Mouse (Mus musculus): ENCODE measurements around the gene Dtnb. TPM values are rescaled to one million over a fixed set of nuclear protein-coding genes. Genes with fewer than 3 reads are reported as not detected.

Dtnb gene
- polyA plus RNA-seq, 1 experiment from 2014 or later: 17.3 TPM

DNA sequence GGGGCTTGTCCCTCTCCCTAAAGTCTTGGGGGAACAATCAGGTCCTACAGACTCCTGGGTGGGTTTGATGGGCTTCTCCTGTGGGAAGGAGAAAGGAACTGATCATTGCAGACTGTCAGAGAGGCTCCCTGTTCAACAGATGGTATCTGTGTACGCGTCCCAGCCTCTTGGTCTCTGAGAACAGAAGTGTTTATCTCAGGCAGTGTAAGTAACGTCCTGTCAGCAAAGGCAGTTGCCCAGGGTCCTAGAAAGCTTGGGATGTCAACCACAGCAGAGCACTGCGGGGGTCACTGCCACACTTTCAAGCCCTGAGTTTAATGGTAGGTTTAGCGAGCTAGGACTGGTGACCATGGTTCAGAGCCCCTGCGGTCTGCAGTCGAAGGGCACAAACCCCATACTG is 161.1 kb downstream of the Dtnb start:
- Histone ChIP-seq H3K27ac (ENCODE audit: low read length) (no peak overlapping the region), H3K27me3 (replicated peaks; ENCODE audit: control insufficient read depth, insufficient read depth, low read length) (no peaks in the 10 kb centered on the region), H3K36me3 (ENCODE audit: control insufficient read depth, insufficient read depth, low read length) (no peaks in the 10 kb centered on the region), H3K4me1 (ENCODE audit: control insufficient read depth, insufficient read depth, low read length) (no peaks in the 10 kb centered on the region), H3K4me3 (ENCODE audit: low read length) (no peak overlapping the region), H3K9me3 (ENCODE audit: control insufficient read depth, low read length) (no peaks in the 10 kb centered on the region), H3K4me2 (ENCODE audit: low read depth, low read length) (no peak overlapping the region), H3K9ac (ENCODE audit: low read depth, low read length) (no peak overlapping the region; the same call in 1 of the 2 replicates)
- 67% methylated on average over 7 of the region's 7 CpGs for WGBS
- ATAC-seq: no peak

DNA sequence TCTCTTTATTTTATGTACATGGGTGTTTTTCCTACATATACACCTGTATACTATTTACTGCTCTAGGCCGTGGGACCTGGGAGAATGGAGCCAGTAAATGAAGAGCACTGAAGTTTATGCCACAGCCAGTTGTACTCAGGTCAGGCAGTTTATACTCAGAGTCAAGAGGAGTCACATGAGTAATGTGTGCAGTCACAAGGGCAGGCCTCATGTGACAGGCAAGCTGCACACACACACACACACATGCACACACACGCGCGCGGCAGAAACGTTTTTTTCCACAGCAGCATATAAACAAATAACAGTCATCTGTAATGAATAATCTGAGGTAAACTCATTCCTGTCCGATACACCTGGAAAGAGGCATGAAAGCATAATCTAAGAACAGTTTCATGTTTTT is 164.8 kb downstream of the Dtnb start:
- Histone ChIP-seq H3K4me3 (ENCODE audit: low read length) (no peak overlapping the region), H3K27me3 (replicated peaks; ENCODE audit: control insufficient read depth, insufficient read depth, low read length) (no peaks in the 10 kb centered on the region), H3K9me3 (ENCODE audit: control insufficient read depth, low read length) (no peaks in the 10 kb centered on the region), H3K4me1 (ENCODE audit: control insufficient read depth, insufficient read depth, low read length) (0 out of 2 replicates have a peak, but pooled peaks cover 2% of the 10 kb centered on the region), H3K9ac (ENCODE audit: low read depth, low read length) (no peak overlapping the region), H3K4me2 (ENCODE audit: low read depth, low read length) (no peak overlapping the region), H3K27ac (ENCODE audit: low read length) (no peak overlapping the region), H3K36me3 (ENCODE audit: control insufficient read depth, insufficient read depth, low read length) (no peaks in the 10 kb centered on the region)
- ATAC-seq: peak; percentile 46; the same call in 1 of the 2 replicates
- WGBS: 69% methylated on average over 7 of the region's 7 CpGs

DNA sequence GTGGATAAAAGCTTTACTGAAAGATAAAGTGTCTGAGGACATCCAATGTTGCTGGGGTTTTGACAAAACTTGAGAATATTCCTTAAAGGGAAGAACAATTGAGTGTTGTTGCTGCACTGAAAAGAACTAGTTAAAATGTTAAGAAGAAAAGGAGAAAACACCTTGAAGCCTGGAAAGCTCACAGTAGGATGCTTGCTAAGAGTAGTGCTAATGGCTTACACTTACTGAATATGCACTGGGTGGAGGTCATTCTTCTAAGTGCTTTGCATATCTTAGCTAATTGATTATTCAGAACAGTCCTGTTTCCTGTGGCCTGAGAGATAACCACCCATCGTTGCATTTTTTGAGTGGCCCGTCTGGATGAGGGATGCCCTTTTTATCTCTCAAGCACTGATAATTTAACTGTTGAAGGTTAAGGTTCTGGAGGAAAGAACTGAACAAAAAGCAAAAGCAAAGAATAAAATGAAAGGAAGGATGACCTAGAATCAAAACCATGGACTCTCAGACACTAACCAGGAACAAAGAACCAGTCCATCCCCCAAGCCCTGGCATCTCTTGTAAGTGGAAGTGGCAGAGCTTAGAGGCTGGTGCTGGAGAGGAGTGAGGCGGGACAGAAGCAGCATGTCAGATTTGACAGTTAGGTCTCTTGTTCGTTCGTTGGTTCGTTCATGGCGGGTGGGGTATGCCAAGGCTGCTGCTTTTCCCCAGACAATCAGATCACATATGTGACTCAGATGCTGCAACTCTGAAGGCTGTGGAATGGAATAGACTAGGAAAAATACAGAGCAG is 166.8 kb downstream of the Dtnb start:
- ATAC-seq: no peak
- 50% methylated on average over 7 of the region's 7 CpGs for WGBS
- no peak overlapping the region for H3K9ac ChIP-seq (ENCODE audit: low read depth, low read length)

DNA sequence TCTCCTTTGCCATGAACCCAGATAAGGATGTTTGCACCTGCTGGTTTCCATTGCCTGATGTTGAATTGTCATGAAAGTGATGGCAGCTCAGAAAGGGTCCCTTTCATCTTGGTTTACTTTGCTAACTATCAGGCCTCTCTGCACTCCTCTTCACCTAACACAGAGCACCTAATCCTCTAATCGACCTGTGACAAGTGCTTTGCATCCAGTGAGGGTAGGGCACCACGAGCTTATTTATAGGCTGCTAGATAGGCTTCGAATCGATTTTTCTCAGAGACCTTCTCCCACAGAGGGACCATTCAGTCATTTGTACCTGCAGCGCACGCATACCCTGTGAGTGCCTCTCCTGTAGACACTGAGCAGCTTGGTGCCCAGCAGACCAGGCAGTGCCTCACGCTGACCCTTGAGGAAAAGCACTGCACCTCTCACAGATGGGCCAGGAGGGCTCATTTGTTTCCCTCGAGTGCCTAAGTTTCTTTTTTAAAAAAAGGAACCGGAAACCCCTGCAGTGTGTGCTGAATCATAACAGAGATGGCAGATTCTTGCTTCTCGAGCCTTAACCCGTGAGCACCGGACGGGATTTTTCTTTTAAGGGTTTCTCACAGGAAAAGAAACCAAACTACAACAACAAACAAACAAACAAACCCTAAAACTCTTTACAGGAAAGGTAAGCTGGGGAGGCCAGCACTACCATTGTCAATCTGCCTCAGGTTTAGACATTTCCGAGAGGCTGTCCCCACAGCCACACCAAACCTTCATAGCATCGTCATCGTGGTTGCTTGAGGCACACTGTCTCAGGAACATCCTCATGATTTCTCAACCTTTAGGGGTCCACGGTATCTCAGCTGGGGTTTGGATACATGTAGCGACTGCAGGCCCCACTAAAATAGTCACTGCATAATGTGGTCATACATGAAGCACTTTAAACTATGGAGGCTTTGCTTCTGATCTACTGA is 167.8 kb downstream of the Dtnb start:
- 52% methylated on average over 18 of the region's 18 CpGs for WGBS

More for the DNA sequence above, 166.8 kb downstream of the Dtnb start:
- Histone ChIP-seq H3K9me3 (ENCODE audit: control insufficient read depth, low read length) (no peaks in the 10 kb centered on the region), H3K4me3 (ENCODE audit: low read length) (no peak overlapping the region), H3K27me3 (replicated peaks; ENCODE audit: control insufficient read depth, insufficient read depth, low read length) (no peaks in the 10 kb centered on the region), H3K4me2 (ENCODE audit: low read depth, low read length) (no peak overlapping the region), H3K27ac (ENCODE audit: low read length) (no peak overlapping the region), H3K36me3 (ENCODE audit: control insufficient read depth, insufficient read depth, low read length) (no peaks in the 10 kb centered on the region), H3K4me1 (ENCODE audit: control insufficient read depth, insufficient read depth, low read length) (0 out of 2 replicates have a peak, but pooled peaks cover 2% of the 10 kb centered on the region)

DNA sequence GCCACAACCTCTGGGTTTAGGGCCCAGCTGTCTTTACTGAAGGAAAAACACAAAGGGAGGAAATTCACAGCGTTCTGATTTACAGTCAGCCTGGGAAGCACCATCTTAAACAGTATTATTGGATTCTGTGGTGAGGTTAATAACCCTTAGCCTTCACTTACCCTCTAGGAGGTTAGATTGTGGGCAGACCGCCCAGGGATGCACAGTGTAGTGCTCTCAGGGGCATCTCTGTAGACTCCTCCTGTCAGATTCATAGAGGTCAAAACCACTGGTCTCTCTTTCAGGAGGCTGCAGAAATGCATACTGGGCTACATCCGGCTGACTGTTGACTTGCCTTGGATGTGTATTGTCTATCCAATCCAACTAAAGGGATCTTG is 168.5 kb downstream of the Dtnb start:
- H3K27ac ChIP-seq (ENCODE audit: low read length): no peak overlapping the region
- WGBS: 73% methylated on average over 3 of the region's 3 CpGs

More for the DNA sequence above, 167.8 kb downstream of the Dtnb start:
- 0 out of 2 replicates have a peak, but pooled peaks cover 2% of the 10 kb centered on the region for H3K4me1 ChIP-seq (ENCODE audit: control insufficient read depth, insufficient read depth, low read length)
- no peak overlapping the region for H3K4me2 ChIP-seq (ENCODE audit: low read depth, low read length)
- ATAC-seq: peak; percentile 40; the same call in 1 of the 2 replicates
- no peak overlapping the region for H3K4me3 ChIP-seq (ENCODE audit: low read length)
- no peaks in the 10 kb centered on the region for H3K36me3 ChIP-seq (ENCODE audit: control insufficient read depth, insufficient read depth, low read length)
- no peaks in the 10 kb centered on the region for H3K27me3 ChIP-seq (replicated peaks; ENCODE audit: control insufficient read depth, insufficient read depth, low read length)
- H3K9me3 ChIP-seq (ENCODE audit: control insufficient read depth, low read length): no peaks in the 10 kb centered on the region
- H3K27ac ChIP-seq (ENCODE audit: low read length): no peak overlapping the region
- no peak overlapping the region for H3K9ac ChIP-seq (ENCODE audit: low read depth, low read length)

DNA sequence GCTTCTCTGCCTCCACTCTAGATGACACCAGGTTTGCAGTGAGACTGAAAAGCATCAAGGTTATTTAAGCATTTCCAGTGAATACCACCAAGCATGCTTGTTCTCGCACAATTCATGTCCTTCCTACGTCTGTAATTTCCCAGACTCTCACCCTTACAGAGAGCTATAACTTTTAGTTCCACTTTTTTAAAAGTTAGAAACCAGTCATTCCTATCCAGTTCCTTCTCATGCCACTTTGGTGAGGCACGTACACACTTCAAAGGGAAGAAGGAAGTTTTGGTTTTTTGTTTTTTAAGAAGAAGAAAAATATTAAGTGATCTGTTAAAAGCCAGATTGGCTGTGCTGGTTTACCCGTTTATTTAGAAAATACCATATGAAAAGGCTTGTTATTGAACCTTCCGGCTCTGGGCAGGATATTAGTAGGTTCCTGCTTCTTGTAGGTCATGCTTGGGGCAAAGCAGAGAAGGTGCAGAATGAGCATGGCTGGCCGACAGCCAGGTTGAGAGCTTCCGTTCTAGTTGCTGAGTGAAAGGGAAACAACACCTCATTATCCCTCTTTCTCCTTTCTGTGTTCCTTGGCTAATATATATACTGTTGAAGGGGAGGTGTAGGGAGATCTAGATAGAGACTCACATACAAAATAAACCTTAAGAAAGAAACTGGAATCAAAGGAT is 173.4 kb downstream of the Dtnb start:
- H3K27me3 ChIP-seq (replicated peaks; ENCODE audit: control insufficient read depth, insufficient read depth, low read length): no peaks in the 10 kb centered on the region
- 69% methylated on average over 7 of the region's 7 CpGs for WGBS
- H3K27ac ChIP-seq (ENCODE audit: low read length): no peak overlapping the region
- no peaks in the 10 kb centered on the region for H3K4me1 ChIP-seq (ENCODE audit: control insufficient read depth, insufficient read depth, low read length)
- H3K4me2 ChIP-seq (ENCODE audit: low read depth, low read length): no peak overlapping the region
- ATAC-seq: no peak
- H3K9me3 ChIP-seq (ENCODE audit: control insufficient read depth, low read length): no peaks in the 10 kb centered on the region
- no peak overlapping the region for H3K9ac ChIP-seq (ENCODE audit: low read depth, low read length)
- no peak overlapping the region for H3K4me3 ChIP-seq (ENCODE audit: low read length)
- no peaks in the 10 kb centered on the region for H3K36me3 ChIP-seq (ENCODE audit: control insufficient read depth, insufficient read depth, low read length)

More for the DNA sequence above, 168.5 kb downstream of the Dtnb start:
- no peak for ATAC-seq
- H3K9ac ChIP-seq (ENCODE audit: low read depth, low read length): no peak overlapping the region
- no peaks in the 10 kb centered on the region for H3K9me3 ChIP-seq (ENCODE audit: control insufficient read depth, low read length)
- H3K4me2 ChIP-seq (ENCODE audit: low read depth, low read length): no peak overlapping the region
- H3K36me3 ChIP-seq (ENCODE audit: control insufficient read depth, insufficient read depth, low read length): no peaks in the 10 kb centered on the region
- no peaks in the 10 kb centered on the region for H3K27me3 ChIP-seq (replicated peaks; ENCODE audit: control insufficient read depth, insufficient read depth, low read length)
- H3K4me1 ChIP-seq (ENCODE audit: control insufficient read depth, insufficient read depth, low read length): 0 out of 2 replicates have a peak, but pooled peaks cover 2% of the 10 kb centered on the region
- H3K4me3 ChIP-seq (ENCODE audit: low read length): no peak overlapping the region

DNA sequence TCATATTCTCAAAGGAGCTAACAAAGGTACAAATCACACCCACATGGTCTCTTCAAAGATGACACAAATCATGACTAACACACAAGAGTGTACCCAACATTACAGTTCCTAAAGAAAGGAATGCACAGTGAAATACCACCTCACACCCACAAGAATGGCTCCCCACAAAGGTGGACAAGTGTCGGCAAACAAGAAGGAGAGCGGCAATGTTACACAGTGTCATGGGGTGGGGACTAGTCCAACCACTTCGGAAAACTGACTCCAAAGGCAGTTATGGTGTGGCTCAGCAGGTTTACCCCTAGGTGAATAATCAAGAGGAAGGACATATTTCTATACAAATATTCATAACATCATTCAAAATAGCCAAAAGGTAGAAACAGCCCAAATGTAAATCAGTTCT is 174.2 kb downstream of the Dtnb start:
- Histone ChIP-seq H3K36me3 (ENCODE audit: control insufficient read depth, insufficient read depth, low read length) (no peaks in the 10 kb centered on the region), H3K4me1 (ENCODE audit: control insufficient read depth, insufficient read depth, low read length) (no peaks in the 10 kb centered on the region), H3K27me3 (replicated peaks; ENCODE audit: control insufficient read depth, insufficient read depth, low read length) (no peaks in the 10 kb centered on the region), H3K9ac (ENCODE audit: low read depth, low read length) (no peak overlapping the region), H3K9me3 (ENCODE audit: control insufficient read depth, low read length) (no peaks in the 10 kb centered on the region), H3K4me3 (ENCODE audit: low read length) (no peak overlapping the region), H3K4me2 (ENCODE audit: low read depth, low read length) (no peak overlapping the region), H3K27ac (ENCODE audit: low read length) (no peak overlapping the region)
- no peak for ATAC-seq
- 82% methylated on average over 3 of the region's 3 CpGs for WGBS

DNA sequence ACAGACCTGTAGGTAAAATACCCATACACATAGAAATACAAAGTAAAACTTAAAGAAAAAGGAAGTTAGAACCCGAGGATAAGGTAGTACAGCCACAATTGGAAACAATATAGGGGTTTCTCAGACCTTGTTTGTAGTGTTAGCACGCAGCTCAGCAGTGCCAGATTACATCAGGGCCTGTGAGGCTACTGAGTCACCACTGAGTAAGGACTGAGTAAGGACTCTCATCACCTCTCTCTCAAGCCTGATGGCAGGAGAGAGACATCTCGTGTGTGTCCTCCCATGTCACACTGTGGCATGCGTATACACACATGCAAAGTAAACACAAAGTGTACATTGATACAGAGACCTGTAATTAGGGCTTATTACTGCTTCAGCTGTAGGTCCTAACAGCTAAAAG is 175.4 kb downstream of the Dtnb start:
- Histone ChIP-seq H3K36me3 (ENCODE audit: control insufficient read depth, insufficient read depth, low read length) (no peaks in the 10 kb centered on the region), H3K27me3 (replicated peaks; ENCODE audit: control insufficient read depth, insufficient read depth, low read length) (no peaks in the 10 kb centered on the region), H3K4me2 (ENCODE audit: low read depth, low read length) (no peak overlapping the region), H3K9me3 (ENCODE audit: control insufficient read depth, low read length) (no peaks in the 10 kb centered on the region), H3K4me3 (ENCODE audit: low read length) (no peak overlapping the region), H3K9ac (ENCODE audit: low read depth, low read length) (no peak overlapping the region), H3K4me1 (ENCODE audit: control insufficient read depth, insufficient read depth, low read length) (no peaks in the 10 kb centered on the region), H3K27ac (ENCODE audit: low read length) (no peak overlapping the region)
- WGBS: 80% methylated on average over 4 of the region's 4 CpGs
- no peak for ATAC-seq

DNA sequence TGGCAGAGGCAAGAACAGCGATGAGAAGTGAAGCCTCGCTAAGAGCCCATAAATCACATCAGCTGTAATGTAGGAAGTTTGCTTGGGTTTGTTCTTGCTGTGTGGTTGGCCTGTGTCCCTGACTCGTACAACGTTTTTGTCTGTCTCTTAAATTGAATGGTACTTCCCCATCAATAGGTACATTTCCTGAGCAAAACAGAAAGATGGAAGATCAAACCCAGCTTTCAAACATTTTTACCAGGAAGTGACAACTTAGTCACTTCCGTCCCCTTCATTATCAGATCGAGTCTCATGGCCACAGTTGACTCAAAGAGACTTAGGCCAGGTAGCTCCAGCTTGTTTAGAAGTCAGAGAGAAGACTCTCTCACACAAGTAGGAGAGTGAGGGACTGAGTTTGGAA is 183.3 kb downstream of the Dtnb start:
- no peak overlapping the region for H3K4me3 ChIP-seq (ENCODE audit: low read length)
- peaks cover 13% of the 10 kb centered on the region for H3K4me1 ChIP-seq (ENCODE audit: control insufficient read depth, insufficient read depth, low read length)
- no peak for ATAC-seq
- no peak overlapping the region for H3K27ac ChIP-seq (ENCODE audit: low read length)
- H3K27me3 ChIP-seq (replicated peaks; ENCODE audit: control insufficient read depth, insufficient read depth, low read length): no peaks in the 10 kb centered on the region
- no peak overlapping the region for H3K9ac ChIP-seq (ENCODE audit: low read depth, low read length)
- 65% methylated on average over 6 of the region's 6 CpGs for WGBS
- H3K9me3 ChIP-seq (ENCODE audit: control insufficient read depth, low read length): no peaks in the 10 kb centered on the region
- H3K36me3 ChIP-seq (ENCODE audit: control insufficient read depth, insufficient read depth, low read length): no peaks in the 10 kb centered on the region
- no peak overlapping the region for H3K4me2 ChIP-seq (ENCODE audit: low read depth, low read length)
